Mouse (Mus musculus): Measurements from ENCODE around the gene Hist2h2aa1.

Gene Hist2h2aa1

GRCm38 (mm10) chr3:96228828-96229227 is 16.5 kb upstream of the Hist2h2aa1 start:
- in situ Hi-C loops (cut with MboI, MseI) = loop anchor here (5.0 to 25.0 kb wide), 2 partner anchors 57 to 1117 kb away; partner anchors contain the start of genes Pip5k1a (in 1 of the 2), Sf3b4 (in 1 of the 2), Tmod4 (in 1 of the 2) and Vps72 (in 1 of the 2)

- in situ Hi-C loops (cut with MboI, MseI) = loop anchor here (10.0 to 25.0 kb wide), 2 partner anchors 576 to 1118 kb away; partner anchors contain the start of genes Mcl1 (in 1 of the 2), Pip5k1a (in 1 of the 2), Tmod4 (in 1 of the 2) and Vps72 (in 1 of the 2)
Measured at GRCm38 (mm10) chr3:96230404-96230803, 14.9 kb upstream of the Hist2h2aa1 start.

- in situ Hi-C loops (cut with MboI, MseI) = loop anchor here (10.0 to 25.0 kb wide), 2 partner anchors 576 to 1119 kb away; partner anchors contain the start of genes Mcl1 (in 1 of the 2), Pip5k1a (in 1 of the 2), Tmod4 (in 1 of the 2) and Vps72 (in 1 of the 2)
Measured at GRCm38 (mm10) chr3:96230910-96231757, 14.2 kb upstream of the Hist2h2aa1 start.

GRCm38 (mm10) chr3:96231758-96232120 is 13.6 kb upstream of the Hist2h2aa1 start:
- in situ Hi-C loops (cut with MboI, MseI) = loop anchor here (10.0 to 25.0 kb wide), 2 partner anchors 577 to 1119 kb away; partner anchors contain the start of genes Mcl1 (in 1 of the 2), Pip5k1a (in 1 of the 2), Tmod4 (in 1 of the 2) and Vps72 (in 1 of the 2)

- in situ Hi-C loops (cut with MboI, MseI) = loop anchor here (10.0 to 25.0 kb wide), 2 partner anchors 580 to 1123 kb away; partner anchors contain the start of genes Mcl1 (in 1 of the 2), Pip5k1a (in 1 of the 2), Tmod4 (in 1 of the 2) and Vps72 (in 1 of the 2)
Measured at GRCm38 (mm10) chr3:96234914-96235313, 10.4 kb upstream of the Hist2h2aa1 start.

- in situ Hi-C loops (cut with MboI, MseI) = loop anchor here (10.0 to 25.0 kb wide), 2 partner anchors 581 to 1124 kb away; partner anchors contain the start of genes Mcl1 (in 1 of the 2), Pip5k1a (in 1 of the 2), Tmod4 (in 1 of the 2) and Vps72 (in 1 of the 2)
Measured at GRCm38 (mm10) chr3:96235836-96236235, 9.5 kb upstream of the Hist2h2aa1 start.

- in situ Hi-C loops (cut with MboI, MseI) = loop anchor here (10.0 to 25.0 kb wide), 2 partner anchors 582 to 1125 kb away; partner anchors contain the start of genes Mcl1 (in 1 of the 2), Pip5k1a (in 1 of the 2), Tmod4 (in 1 of the 2) and Vps72 (in 1 of the 2)
Measured at GRCm38 (mm10) chr3:96236834-96237334, 8.4 kb upstream of the Hist2h2aa1 start.

- in situ Hi-C loops (cut with MboI, MseI) = loop anchor here (10.0 to 25.0 kb wide), 2 partner anchors 583 to 1125 kb away; partner anchors contain the start of genes Mcl1 (in 1 of the 2), Pip5k1a (in 1 of the 2), Tmod4 (in 1 of the 2) and Vps72 (in 1 of the 2)
Measured at GRCm38 (mm10) chr3:96237335-96237903, 7.9 kb upstream of the Hist2h2aa1 start.

- in situ Hi-C loops (cut with MboI, MseI) = loop anchor here (10.0 to 25.0 kb wide), 2 partner anchors 583 to 1126 kb away; partner anchors contain the start of genes Mcl1 (in 1 of the 2), Pip5k1a (in 1 of the 2), Tmod4 (in 1 of the 2) and Vps72 (in 1 of the 2)
Measured at GRCm38 (mm10) chr3:96237904-96238511, 7.3 kb upstream of the Hist2h2aa1 start.

- in situ Hi-C loops (cut with MboI, MseI) = loop anchor here (10.0 to 25.0 kb wide), 2 partner anchors 584 to 1127 kb away; partner anchors contain the start of genes Mcl1 (in 1 of the 2), Pip5k1a (in 1 of the 2), Tmod4 (in 1 of the 2) and Vps72 (in 1 of the 2)
Measured at GRCm38 (mm10) chr3:96238954-96239793, 6.1 kb upstream of the Hist2h2aa1 start, which contains the start of gene Hist2h3c2. Hist2h3c2 (minus strand) TSS chr3:96239127.

GRCm38 (mm10) chr3:96239949-96240798 is 5.1 kb upstream of the Hist2h2aa1 start, which contains the start of gene Hist2h2aa2:
Hist2h2aa2 (minus strand) TSS chr3:96240276.
- in situ Hi-C loops (cut with MboI, MseI) = loop anchor here (10.0 to 25.0 kb wide), 2 partner anchors 585 to 1128 kb away; partner anchors contain the start of genes Mcl1 (in 1 of the 2), Pip5k1a (in 1 of the 2), Tmod4 (in 1 of the 2) and Vps72 (in 1 of the 2)

GRCm38 (mm10) chr3:96240799-96241197 is 4.5 kb upstream of the Hist2h2aa1 start:
- in situ Hi-C loops (cut with MboI, MseI) = loop anchor here in 1 of 2 experiments (25.0 kb wide), 1 partner anchor 1128 kb away; the partner anchor contains the start of genes Pip5k1a, Tmod4 and Vps72

GRCm38 (mm10) chr3:96243921-96244572 is 1.2 kb upstream of the Hist2h2aa1 start:
- in situ Hi-C loops (cut with MboI, MseI) = loop anchor here in 1 of 2 experiments (25.0 kb wide), 1 partner anchor 1132 kb away; the partner anchor contains the start of genes Pip5k1a, Tmod4 and Vps72

GRCm38 (mm10) chr3:96246018-96246417 is 721 bp downstream of the Hist2h2aa1 start:
- in situ Hi-C loops (cut with MboI, MseI) = loop anchor here in 1 of 2 experiments (25.0 kb wide), 1 partner anchor 1134 kb away; the partner anchor contains the start of genes Pip5k1a, Tmod4 and Vps72

- in situ Hi-C loops (cut with MboI, MseI) = loop anchor here in 1 of 2 experiments (25.0 kb wide), 1 partner anchor 1134 kb away; the partner anchor contains the start of genes Pip5k1a, Tmod4 and Vps72
Measured at GRCm38 (mm10) chr3:96246427-96246856, 1.1 kb downstream of the Hist2h2aa1 start, which contains the start of gene Hist2h3c1. Hist2h3c1 (plus strand) TSS chr3:96246685.

GRCm38 (mm10) chr3:96247356-96248140 is 2.3 kb downstream of the Hist2h2aa1 start:
- in situ Hi-C loops (cut with MboI, MseI) = loop anchor here in 1 of 2 experiments (25.0 kb wide), 1 partner anchor 1135 kb away; the partner anchor contains the start of genes Pip5k1a, Tmod4 and Vps72
